Mouse (Mus musculus) c-Kit-negative CD71-positive TER-119-positive erythroid progenitor cells, embryonic 14.5 days (primary cell): ENCODE results near the gene Arhgap45.
A peak's percentile ranks its signal among the peaks of the same experiment; 100 is the strongest.

Experiments used
- DNase-seq: peaks from one replicate; pipeline ENCODE4 v3.0.0-alpha.2; 2013; ENCODE audit warnings: low read depth, low spot score

Arhgap45 gene

GRCm38 (mm10) chr10:79986963-79987362 is 29.5 kb upstream of the Arhgap45 start:
- peak; percentile 57 for DNase-seq

DNA sequence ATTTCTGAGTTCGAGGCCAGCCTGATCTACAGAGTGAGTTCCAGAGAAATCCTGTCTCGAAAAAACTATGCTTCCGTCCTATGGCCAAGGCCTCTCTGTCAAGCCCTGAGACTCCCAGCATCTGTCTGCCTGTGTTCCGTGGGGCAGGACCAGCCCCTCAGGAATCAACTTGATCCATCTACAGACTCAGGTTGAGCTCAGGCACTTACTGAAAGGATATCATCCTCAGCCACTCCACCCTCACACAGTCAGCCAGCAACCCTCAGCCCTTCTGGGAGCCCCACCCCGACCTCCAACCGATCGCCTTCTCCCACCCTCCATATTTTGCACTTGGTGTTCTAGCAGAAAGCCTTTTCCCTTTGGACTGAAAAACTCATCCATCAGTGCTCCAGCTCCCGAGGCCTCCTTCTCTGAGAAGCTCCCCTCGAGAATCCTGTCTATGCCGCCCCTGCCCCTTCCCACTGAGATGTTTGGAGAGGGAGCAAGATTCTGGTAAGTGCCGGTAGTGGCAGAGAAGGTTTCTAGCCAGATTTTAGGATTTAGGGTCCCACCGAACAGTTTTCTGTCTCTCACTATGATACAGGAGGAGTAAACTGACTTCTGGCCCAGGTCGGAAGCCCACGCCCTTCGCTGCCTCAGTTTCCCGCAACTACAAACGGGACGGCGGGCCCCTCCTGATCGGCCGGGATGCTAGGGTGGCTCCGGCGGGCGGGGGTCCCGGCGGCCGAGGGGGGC is 28.5 kb upstream of the Arhgap45 start:
- no peak for DNase-seq

DNA sequence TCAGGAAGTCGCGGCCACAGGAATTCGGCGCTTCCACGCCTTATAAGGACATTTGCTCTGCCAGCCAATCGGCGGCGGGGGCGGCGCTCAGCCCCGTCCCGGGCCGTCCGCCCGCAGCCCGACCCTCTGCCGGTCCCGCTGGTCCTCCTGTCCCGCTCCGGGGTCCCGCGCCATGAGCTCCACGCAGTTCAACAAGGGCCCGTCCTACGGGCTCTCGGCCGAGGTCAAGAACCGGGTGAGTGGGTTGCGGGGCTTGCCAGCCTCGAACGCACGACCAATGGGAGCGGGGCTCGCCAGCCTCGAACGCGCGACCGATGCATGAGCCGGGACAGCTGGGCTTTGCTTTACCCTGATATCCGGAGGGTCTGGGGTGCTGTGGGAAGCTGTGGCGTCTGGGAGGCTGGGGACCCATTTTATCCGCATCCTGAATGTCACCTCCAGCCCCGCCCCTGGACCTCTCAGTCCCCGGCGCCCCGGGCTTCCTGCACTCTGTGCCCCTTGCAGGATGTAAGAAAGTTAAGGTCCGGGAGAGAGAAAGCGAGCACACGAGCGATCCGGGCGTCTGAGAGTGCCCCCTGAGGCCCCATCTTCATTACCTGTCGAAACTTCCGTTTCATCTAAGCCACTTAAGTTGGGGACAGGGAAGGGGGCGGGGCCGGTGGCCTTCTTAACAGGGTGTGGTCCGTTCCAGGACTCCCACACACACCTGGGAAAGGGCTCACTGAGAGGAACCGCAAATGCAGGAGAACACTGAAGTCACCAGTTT is 27.8 kb upstream of the Arhgap45 start, which contains the start of gene Cnn2:
TSS of gene Cnn2 (plus strand) at position 79 of the 766 bp plus-strand sequence.
- DNase-seq, result no peak

GRCm38 (mm10) chr10:79989272-79989786 is 27.1 kb upstream of the Arhgap45 start:
- no peak for DNase-seq

- no peak for DNase-seq
Measured at GRCm38 (mm10) chr10:79989870-79990269, 26.6 kb upstream of the Arhgap45 start.

DNA sequence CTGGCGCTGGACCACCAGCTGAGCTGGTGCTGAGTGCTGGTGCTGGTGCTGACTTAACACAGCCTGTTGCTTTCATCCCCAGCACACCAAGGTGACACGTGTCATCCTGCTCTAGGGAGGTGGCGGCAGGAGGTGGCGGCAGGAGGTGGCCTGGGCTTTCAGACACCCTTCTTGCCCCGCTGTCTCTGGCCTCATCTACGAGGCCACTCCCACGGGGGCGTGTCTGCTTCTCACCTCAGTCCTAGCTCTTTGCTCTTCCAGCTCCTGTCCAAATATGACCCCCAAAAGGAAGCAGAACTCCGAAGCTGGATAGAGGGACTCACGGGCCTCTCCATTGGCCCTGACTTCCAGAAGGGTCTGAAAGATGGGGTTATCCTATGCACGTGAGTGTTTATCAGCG is 25.4 kb upstream of the Arhgap45 start:
- no peak for DNase-seq

- no peak for DNase-seq
Measured at GRCm38 (mm10) chr10:79991548-79991947, 24.9 kb upstream of the Arhgap45 start.

- no peak for DNase-seq
Measured at GRCm38 (mm10) chr10:79994397-79995115, 21.9 kb upstream of the Arhgap45 start.

GRCm38 (mm10) chr10:79995636-79996035 is 20.8 kb upstream of the Arhgap45 start:
- no peak for DNase-seq

GRCm38 (mm10) chr10:79996272-79997033 is 20.0 kb upstream of the Arhgap45 start, which contains the start of gene Abca7:
Gene Abca7 (plus strand): TSS chr10:79996494.
- DNase-seq, result peak; percentile 95

GRCm38 (mm10) chr10:79997034-79997760 is 19.3 kb upstream of the Arhgap45 start:
- peak; percentile 80 for DNase-seq

GRCm38 (mm10) chr10:79997819-79998218 is 18.6 kb upstream of the Arhgap45 start:
- DNase-seq, result no peak

GRCm38 (mm10) chr10:80001945-80002344 is 14.5 kb upstream of the Arhgap45 start:
- DNase-seq, result no peak

GRCm38 (mm10) chr10:80002829-80003228 is 13.6 kb upstream of the Arhgap45 start:
- no peak for DNase-seq

DNA sequence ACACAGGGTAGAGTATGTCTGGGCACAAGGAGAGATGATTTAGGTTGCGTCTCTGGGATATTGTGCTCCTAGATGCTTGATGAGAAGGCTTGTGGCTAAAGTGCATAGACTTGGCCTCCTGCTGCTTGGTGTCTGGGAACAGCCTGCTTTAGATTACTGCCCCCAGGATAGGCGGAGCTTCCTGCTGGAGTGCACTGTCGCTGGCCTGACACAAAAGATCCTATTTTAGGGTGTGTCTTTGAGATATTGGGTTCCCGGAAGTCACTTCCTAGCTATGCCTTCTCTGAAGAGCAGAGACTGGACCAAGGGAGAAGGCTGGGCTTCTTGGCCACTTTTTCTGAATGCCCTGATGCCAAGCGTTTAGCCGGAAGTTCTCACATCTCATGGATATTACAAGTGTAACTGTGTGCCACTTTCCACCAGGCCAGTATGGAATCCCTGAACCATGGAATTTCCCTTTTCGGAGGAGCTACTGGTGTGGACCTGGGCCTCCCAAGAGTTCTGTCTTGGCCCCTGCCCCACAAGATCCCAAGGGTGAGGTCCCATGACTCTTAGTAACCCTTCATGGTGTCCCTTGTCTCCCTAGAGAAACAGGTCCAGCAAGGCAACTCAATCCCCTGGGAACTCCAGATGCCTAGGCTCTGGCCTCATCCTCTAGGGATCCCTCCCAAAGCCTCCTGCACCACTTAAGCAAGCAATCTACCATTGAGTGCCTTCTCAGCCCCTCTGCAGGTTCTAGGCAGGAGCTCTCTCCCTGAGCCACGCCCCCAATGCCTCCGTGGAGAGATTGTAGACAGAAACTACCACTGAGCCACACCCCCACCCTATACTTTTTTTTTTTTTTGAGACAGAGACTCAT is 12.8 kb upstream of the Arhgap45 start:
- no peak for DNase-seq

- no peak for DNase-seq
Measured at GRCm38 (mm10) chr10:80004233-80004705, 12.2 kb upstream of the Arhgap45 start.

DNA sequence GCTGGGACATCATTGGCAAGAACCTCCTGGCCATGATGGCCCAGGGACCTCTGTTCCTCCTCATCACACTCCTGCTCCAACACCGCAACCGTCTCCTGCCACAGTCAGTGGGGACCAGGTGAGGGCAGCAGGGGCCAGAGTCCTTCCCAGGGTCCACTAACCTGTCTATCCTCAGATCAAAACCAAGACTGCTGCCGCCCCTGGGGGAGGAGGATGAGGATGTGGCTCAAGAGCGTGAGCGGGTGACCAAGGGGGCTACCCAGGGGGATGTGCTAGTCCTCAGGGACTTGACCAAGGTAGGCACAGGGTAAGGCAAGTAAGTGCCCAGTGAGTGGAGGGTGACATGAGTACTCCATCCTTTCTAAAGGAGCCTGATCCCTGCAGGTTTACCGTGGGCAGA is 4.7 kb upstream of the Arhgap45 start:
- DNase-seq, result no peak

GRCm38 (mm10) chr10:80013609-80014008 is 2.8 kb upstream of the Arhgap45 start:
- DNase-seq, result no peak
